Mouse (Mus musculus) CH12.LX (cell line): ENCODE measurements around the gene Ttc34. TPM values are rescaled to one million over a fixed set of nuclear protein-coding genes. Genes with fewer than 3 reads are reported as not detected.
A peak's percentile ranks its signal among the peaks of the same experiment; 100 is the strongest.

Source experiments
- DNase-seq: peaks from one replicate; pipeline ENCODE4 v3.0.0-alpha.2; 2013; ENCODE audit errors: extremely low read depth
- H3K27ac ChIP-seq: 2 replicates; pipeline ENCODE4 v1.5.1; 2012; ENCODE audit warnings: low read depth, mild to moderate bottlenecking, control low read depth, moderate library complexity; ENCODE audit not compliant: insufficient read depth
- H3K27me3 ChIP-seq: replicated peaks from 2 replicates; pipeline ENCODE3; 2012; ENCODE audit warnings: inconsistent platforms
- H3K36me3 ChIP-seq, 2 experiments: replicated peaks in 1 of 2; 2 replicates each; pipeline versions ENCODE3 to v1.6.1; 2012; ENCODE audit warnings: inconsistent platforms in 1 of 2, low read length in 1 of 2, mild to moderate bottlenecking in 1 of 2, mixed read lengths in 1 of 2, moderate library complexity in 1 of 2; ENCODE audit not compliant: control insufficient read depth in 1 of 2, insufficient read depth in 1 of 2
- H3K4me1 ChIP-seq, 2 experiments: 2 replicates each; pipeline ENCODE4 v1.6.1; 2012; ENCODE audit warnings: inconsistent platforms in 1 of 2, moderate library complexity in 1 of 2; ENCODE audit not compliant: insufficient read depth in 2 of 2, control insufficient read depth in 1 of 2
- H3K4me2 ChIP-seq: 2 replicates; pipeline ENCODE4 v1.6.1; 2012; ENCODE audit warnings: low read depth, mild to moderate bottlenecking, control low read depth; ENCODE audit not compliant: poor library complexity, insufficient read depth, severe bottlenecking
- H3K4me3 ChIP-seq, 3 experiments: fragments of 150-350 bp in 1 of 3; sonication (generic) in 1 of 3; replicated peaks in 1 of 3; 2 replicates each; pipeline versions ENCODE3 to v1.5.1; 2011 to 2012; ENCODE audit warnings: low read depth in 2 of 3, low read length in 2 of 3, mild to moderate bottlenecking in 2 of 3, moderate library complexity in 2 of 3, control low read depth in 1 of 3, improper control_type of control experiment in 1 of 3, inconsistent platforms in 1 of 3, mixed read lengths in 1 of 3; ENCODE audit not compliant: poor library complexity in 1 of 3
- H3K79me2 ChIP-seq: replicated peaks from 2 replicates; pipeline ENCODE4 v1.6.1; 2012; ENCODE audit warnings: mild to moderate bottlenecking, moderate library complexity; ENCODE audit not compliant: control insufficient read depth, poor library complexity, insufficient read depth, severe bottlenecking; ENCODE audit errors: extremely low read depth
- H3K9ac ChIP-seq: 2 replicates; pipeline ENCODE4 v1.6.1; 2012; ENCODE audit warnings: low read depth, mild to moderate bottlenecking, control low read depth, moderate library complexity; ENCODE audit not compliant: insufficient read depth
- H3K9me3 ChIP-seq: replicated peaks from 2 replicates; pipeline ENCODE3; 2012; ENCODE audit warnings: low read length, inconsistent platforms, mixed read lengths
- BHLHE40 ChIP-seq: IDR thresholded peaks from 2 replicates; pipeline ENCODE4 v1.6.1; 2011; ENCODE audit warnings: mild to moderate bottlenecking, low read depth, low read length, improper control_type of control experiment
- E2F4 ChIP-seq: IDR thresholded peaks from 2 replicates; pipeline ENCODE4 v1.6.1; 2011; ENCODE audit warnings: low read depth, low read length, improper control_type of control experiment; ENCODE audit not compliant: insufficient replicate concordance
- ELF1 ChIP-seq: IDR thresholded peaks from 2 replicates; pipeline ENCODE4 v1.6.1; 2014; ENCODE audit warnings: low read depth, mild to moderate bottlenecking, inconsistent platforms, low read length, improper control_type of control experiment
- EP300 ChIP-seq: IDR thresholded peaks from 2 replicates; pipeline ENCODE4 v1.6.1; 2011; ENCODE audit warnings: low read length, improper control_type of control experiment
- GABPA ChIP-seq: IDR thresholded peaks from 2 replicates; pipeline ENCODE4 v1.6.1; 2012; ENCODE audit warnings: low read depth, low read length, improper control_type of control experiment, inconsistent platforms; ENCODE audit not compliant: insufficient replicate concordance
- HCFC1 ChIP-seq: IDR thresholded peaks from 2 replicates; pipeline ENCODE4 v1.6.1; 2012; ENCODE audit warnings: low read depth, mild to moderate bottlenecking, inconsistent platforms, low read length, improper control_type of control experiment
- IRF4 ChIP-seq: IDR thresholded peaks from 2 replicates; pipeline ENCODE4 v1.6.1; 2014; ENCODE audit warnings: low read depth, mild to moderate bottlenecking, inconsistent platforms, low read length, improper control_type of control experiment
- JUN ChIP-seq: IDR thresholded peaks from 2 replicates; pipeline ENCODE4 v1.6.1; 2011; ENCODE audit warnings: low read depth, mild to moderate bottlenecking, low read length, improper control_type of control experiment, moderate library complexity; ENCODE audit not compliant: insufficient read depth
- MAX ChIP-seq: IDR thresholded peaks from 2 replicates; pipeline ENCODE4 v1.6.1; 2011; ENCODE audit warnings: low read length, improper control_type of control experiment
- MEF2A ChIP-seq: IDR thresholded peaks from 2 replicates; pipeline ENCODE4 v1.6.1; 2014; ENCODE audit warnings: low read depth, mild to moderate bottlenecking, inconsistent platforms, low read length, improper control_type of control experiment, borderline replicate concordance
- MXI1 ChIP-seq: IDR thresholded peaks from 2 replicates; pipeline ENCODE4 v1.6.1; 2011; ENCODE audit warnings: mild to moderate bottlenecking, low read depth, low read length, improper control_type of control experiment
- MYC ChIP-seq: IDR thresholded peaks from 2 replicates; pipeline ENCODE4 v1.6.1; 2011; ENCODE audit warnings: low read depth, mild to moderate bottlenecking, improper control_type of control experiment, low read length
- NRF1 ChIP-seq: IDR thresholded peaks from 2 replicates; pipeline ENCODE4 v1.6.1; 2014; ENCODE audit warnings: low read depth, mild to moderate bottlenecking, inconsistent platforms, low read length, improper control_type of control experiment, moderate library complexity
- PAX5 ChIP-seq: IDR thresholded peaks from 2 replicates; pipeline ENCODE4 v1.6.1; 2012; ENCODE audit warnings: low read length, inconsistent platforms, mixed read lengths
- POLR2AphosphoS2 ChIP-seq: IDR thresholded peaks from 2 replicates; pipeline ENCODE4 v1.6.1; 2011; ENCODE audit warnings: low read depth, low read length, improper control_type of control experiment
- RAD21 ChIP-seq: IDR thresholded peaks from 2 replicates; pipeline ENCODE4 v1.6.1; 2011; ENCODE audit warnings: low read depth, mild to moderate bottlenecking, low read length, improper control_type of control experiment, moderate library complexity
- RCOR1 ChIP-seq: conservative IDR thresholded peaks from 2 replicates; pipeline ENCODE4 v1.6.1; 2012; ENCODE audit warnings: low read depth, mild to moderate bottlenecking, inconsistent platforms, low read length, improper control_type of control experiment
- TBP ChIP-seq: conservative IDR thresholded peaks from 2 replicates; pipeline ENCODE4 v1.6.1; 2011; ENCODE audit warnings: low read depth, low read length, improper control_type of control experiment
- TCF12 ChIP-seq: IDR thresholded peaks from 2 replicates; pipeline ENCODE4 v1.6.1; 2014; ENCODE audit warnings: low read depth, mild to moderate bottlenecking, inconsistent platforms, low read length, improper control_type of control experiment
- ZC3H11A ChIP-seq: IDR thresholded peaks from 2 replicates; pipeline ENCODE4 v1.6.1; 2012; ENCODE audit warnings: low read depth, mild to moderate bottlenecking, inconsistent platforms, low read length, improper control_type of control experiment
- ZMIZ1 ChIP-seq: IDR thresholded peaks from 2 replicates; pipeline ENCODE4 v1.6.1; 2012; ENCODE audit warnings: low read depth, mild to moderate bottlenecking, inconsistent platforms, low read length, improper control_type of control experiment
- ZNF384 ChIP-seq: IDR thresholded peaks from 2 replicates; pipeline ENCODE4 v1.6.1; 2012; ENCODE audit warnings: low read depth, low read length, improper control_type of control experiment, inconsistent platforms
- dilution Hi-C: fragments of 300-500 bp; cut with MboI; formaldehyde crosslinking; loops from 2 replicates; pipeline ENCODE4 v1.14.3; 2020; ENCODE audit warnings: low sequenced_read_pairs; ENCODE audit not compliant: extremely low pct_unique_long_range_greater_than_20kb, extremely low pct_ligation_motif_present
- in situ Hi-C: fragments of 300-500 bp; cut with MboI; formaldehyde crosslinking; loops from 3 replicates; pipeline ENCODE4 v1.14.3; 2019; ENCODE audit warnings: low sequenced_read_pairs, low pct_ligation_motif_present, low pct_unique_long_range_greater_than_20kb, mixed read lengths
- polyA plus RNA-seq: library from polyadenylated mRNA; unstranded; fragments of >175 nt; gene quantifications from 2 replicates; pipeline ENCODE4 v1.2.1, GENCODE M21; 2012; ENCODE audit warnings: low read depth; ENCODE audit not compliant: insufficient read length
- total RNA-seq, 2 experiments: library from RNA; depleted of rRNA; stranded (reverse); fragments of 300-350 nt in 1 of 2; fragments of >200 nt in 1 of 2; gene quantifications; 2 replicates each; pipeline ENCODE4 v1.2.3; 2012 to 2014

The Ttc34 gene
- total and polyA plus RNA-seq, 3 experiments = not detected

DNA sequence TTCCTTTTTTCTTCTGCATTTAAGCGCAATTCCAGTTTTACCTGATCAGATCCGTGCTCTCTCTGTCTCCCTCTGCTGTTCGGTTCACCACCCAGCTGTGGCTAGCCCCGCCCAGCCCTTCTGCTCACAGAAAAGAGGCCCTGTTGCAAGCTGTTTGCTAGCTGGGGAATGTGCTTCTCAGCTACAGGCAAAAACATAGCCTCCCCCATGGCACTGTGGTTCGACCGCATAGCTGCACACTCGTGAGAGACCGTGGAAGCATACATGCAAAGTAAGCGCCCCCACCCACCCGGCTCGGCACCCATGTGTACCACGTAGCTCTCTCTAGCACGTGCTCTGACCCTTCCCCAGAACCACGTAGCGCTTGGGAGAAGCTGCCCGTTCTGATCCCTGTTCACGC lies 70.6 kb downstream of the Ttc34 start (continued):
- TF ChIP-seq IRF4 (peak; percentile 52; the same call in 1 of the 2 replicates), EP300 (no peak; the same call in 1 of the 2 replicates), BHLHE40 (peak; percentile 89), RAD21 (peak; percentile 52), HCFC1 (no peak), ZMIZ1 (no peak), RCOR1 (no peak), E2F4 (no peak), POLR2AphosphoS2 (no peak), TCF12 (peak; percentile 61; the same call in 1 of the 2 replicates), MYC (peak; percentile 64; the same call in 1 of the 2 replicates), TBP (0 out of 2 replicates have a peak, but pooled peaks have one; percentile 67), JUN (no peak), MXI1 (0 out of 2 replicates have a peak, but pooled peaks have one; percentile 38), ELF1 (no peak)

- no peak for DNase-seq
- dilution Hi-C loops = no loop called here
- no peak overlapping the region for H3K4me2 ChIP-seq
- peaks cover 38 to 53% of the 10 kb centered on the region in 2 experiments for H3K4me1 ChIP-seq
- H3K9ac ChIP-seq = no peak overlapping the region
- H3K9me3 ChIP-seq = no peaks in the 10 kb centered on the region
- no peaks in the 10 kb centered on the region for H3K27me3 ChIP-seq
- no peak overlapping the region for H3K4me3 ChIP-seq
- TF ChIP-seq TCF12 = no peak
- peaks cover 0 to 2% of the 10 kb centered on the region in 2 experiments for H3K36me3 ChIP-seq
- peaks cover 9% of the 10 kb centered on the region for H3K79me2 ChIP-seq
- peak overlapping the region; percentile 83; the same call in 1 of the 2 replicates for H3K27ac ChIP-seq
- in situ Hi-C loops = loop anchor here (5.0 kb wide), 1 partner anchor 34 kb away; no protein-coding TSS in a partner anchor
Observed at GRCm38 (mm10) chr4:154908490-154908889, 71.2 kb downstream of the Ttc34 start.

- Histone ChIP-seq H3K79me2 (0 out of 2 replicates have a peak, but pooled peaks cover under 1% of the 10 kb centered on the region), H3K9me3 (no peaks in the 10 kb centered on the region), H3K27ac (peak overlapping the region; percentile 65), H3K27me3 (no peaks in the 10 kb centered on the region), H3K36me3 (peaks cover 0 to 7% of the 10 kb centered on the region in 2 experiments), H3K4me2 (peak overlapping the region; percentile 23), H3K9ac (no peak overlapping the region), H3K4me3 (peak overlapping the region in 1 of 3 experiments; percentile 37), H3K4me1 (peaks cover 51 to 75% of the 10 kb centered on the region in 2 experiments)
- no peak for TF ChIP-seq MYC
- 0 out of 2 replicates have a peak, but pooled peaks have one; percentile 11 for TF ChIP-seq EP300
- no peak for TF ChIP-seq PAX5
- no peak for TF ChIP-seq GABPA
- TF ChIP-seq MEF2A = peak; percentile 44; the same call in 1 of the 2 replicates
- no peak for TF ChIP-seq BHLHE40
- TF ChIP-seq MAX = no peak
- no peak for TF ChIP-seq NRF1
- no peak for TF ChIP-seq ZNF384
- TF ChIP-seq TCF12 = no peak
- no peak for TF ChIP-seq ELF1
- TF ChIP-seq ZC3H11A = no peak
- DNase-seq = no peak
- in situ Hi-C loops = no loop called here
- dilution Hi-C loops = no loop called here
Observed at GRCm38 (mm10) chr4:154910606-154911522, 73.6 kb downstream of the Ttc34 start.
